Mouse (Mus musculus) heart, embryonic 14.5 days (tissue): Measurements from ENCODE around the gene Kmt2d. TPM values are rescaled to one million over a fixed set of nuclear protein-coding genes. Genes with fewer than 3 reads are reported as not detected.

Experiments
- ATAC-seq: fragments of 200-750 bp; cut with Nextera tagmentation; 2 replicates; pipeline ENCODE4 v1.8.0; 2017; ENCODE audit warnings: low read depth, moderate TSS enrichment; ENCODE audit not compliant: insufficient number of reproducible peaks, insufficient read depth, low FRiP score
- H3K27ac ChIP-seq, 2 experiments: fragments of 200-500 bp in 1 of 2; fragments of 300-500 bp in 1 of 2; sonication (generic) in 1 of 2; replicated peaks in 1 of 2; 2 replicates each; pipeline ENCODE4 v1.5.1; 2012 to 2014; ENCODE audit warnings: low read depth in 2 of 2, low read length in 2 of 2, control low read depth in 1 of 2, mild to moderate bottlenecking in 1 of 2, mixed read lengths in 1 of 2; ENCODE audit not compliant: control insufficient read depth in 1 of 2, insufficient read depth in 1 of 2
- H3K27me3 ChIP-seq: fragments of 300-500 bp; sonication (generic); 2 replicates; pipeline ENCODE4 v1.6.1; 2014; ENCODE audit warnings: mild to moderate bottlenecking, low read length, control low read depth; ENCODE audit not compliant: control insufficient read depth, insufficient read depth
- H3K36me3 ChIP-seq: fragments of 300-500 bp; sonication (generic); 2 replicates; pipeline ENCODE4 v1.6.1; 2014; ENCODE audit warnings: mild to moderate bottlenecking, control low read depth, low read length, mixed read lengths; ENCODE audit not compliant: control insufficient read depth, insufficient read depth
- H3K4me1 ChIP-seq, 2 experiments: fragments of 200-500 bp in 1 of 2; fragments of 300-500 bp in 1 of 2; sonication (generic) in 1 of 2; 2 replicates each; pipeline ENCODE4 v1.6.1; 2012 to 2014; ENCODE audit warnings: low read length in 2 of 2, control low read depth in 1 of 2, mixed read lengths in 1 of 2; ENCODE audit not compliant: control insufficient read depth in 2 of 2, insufficient read depth in 2 of 2
- H3K4me2 ChIP-seq: fragments of 300-500 bp; sonication (generic); 2 replicates; pipeline ENCODE4 v1.6.1; 2014; ENCODE audit warnings: mild to moderate bottlenecking, low read length
- H3K4me3 ChIP-seq, 2 experiments: fragments of 200-500 bp in 1 of 2; fragments of 300-500 bp in 1 of 2; sonication (generic) in 1 of 2; 2 replicates each; pipeline ENCODE4 v1.5.1; 2012 to 2014; ENCODE audit warnings: low read length in 2 of 2, mild to moderate bottlenecking in 2 of 2, control low read depth in 1 of 2, low read depth in 1 of 2, moderate library complexity in 1 of 2; ENCODE audit not compliant: control insufficient read depth in 1 of 2, insufficient read depth in 1 of 2
- H3K9ac ChIP-seq: fragments of 300-500 bp; sonication (generic); 2 replicates; pipeline ENCODE4 v1.6.1; 2014; ENCODE audit warnings: mild to moderate bottlenecking, low read length
- H3K9me3 ChIP-seq: fragments of 300-500 bp; sonication (generic); 2 replicates; pipeline ENCODE4 v1.6.1; 2016; ENCODE audit warnings: low read length, control low read depth; ENCODE audit not compliant: control insufficient read depth
- WGBS: fragments of 180-500 bp; shearing (Covaris S2); extraction: QIAGEN DNeasy Blood & Tissue Kit; methylation state at CpG from one replicate; pipeline ENCODE4 v1.1.7; 2014; 5-methylcytosine and 5-hydroxymethylcytosine counted together
- polyA plus RNA-seq: library from polyadenylated mRNA; unstranded; fragments of >200 nt; fragmentation: Nextera tagmentation; extraction: Ambion mirVana; gene quantifications from 2 replicates; pipeline ENCODE4 v1.2.1, GENCODE M21; 2014

Kmt2d gene
- polyA plus RNA-seq, 1 experiment from 2014 or later: 13.0 TPM

DNA sequence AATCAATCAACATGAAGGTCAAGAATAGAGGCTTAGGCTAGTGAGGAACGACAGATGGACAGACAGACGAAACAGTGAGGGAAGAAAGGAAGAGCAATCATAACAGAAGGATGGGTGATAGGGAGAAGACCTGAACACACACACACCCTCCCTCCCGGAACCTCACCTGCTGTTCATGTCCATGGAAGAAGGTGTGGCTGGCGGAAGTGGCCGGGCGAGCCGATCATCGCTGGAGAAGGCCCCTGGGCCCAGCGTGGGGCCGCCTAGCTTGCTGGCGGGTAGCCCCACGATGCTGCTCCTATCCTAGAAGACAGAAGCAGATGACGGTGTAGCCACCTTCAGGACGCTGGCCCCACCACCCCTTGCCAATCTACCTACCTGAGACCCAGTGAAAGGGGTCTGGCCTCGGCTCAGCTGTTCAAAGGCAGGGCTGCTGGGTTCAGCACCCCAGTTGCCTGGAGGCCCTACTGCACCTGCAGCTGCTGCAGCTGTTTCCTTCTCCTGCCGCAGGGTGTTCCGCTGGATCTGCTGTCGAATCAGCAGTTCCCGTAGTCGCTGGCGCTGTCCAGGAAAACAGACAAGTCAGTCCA, 19.7 kb downstream of the Kmt2d start:
- H3K27ac ChIP-seq: no peak overlapping the region
- H3K36me3 ChIP-seq: peaks cover 100% of the 10 kb centered on the region
- H3K9me3 ChIP-seq: no peaks in the 10 kb centered on the region
- H3K4me1 ChIP-seq: no peaks in the 10 kb centered on the region
- 92% methylated on average over 21 of the region's 21 CpGs for WGBS
- no peak overlapping the region for H3K4me3 ChIP-seq
- no peak for ATAC-seq
- H3K9ac ChIP-seq: no peak overlapping the region
- no peak overlapping the region for H3K4me2 ChIP-seq
- no peaks in the 10 kb centered on the region for H3K27me3 ChIP-seq

DNA sequence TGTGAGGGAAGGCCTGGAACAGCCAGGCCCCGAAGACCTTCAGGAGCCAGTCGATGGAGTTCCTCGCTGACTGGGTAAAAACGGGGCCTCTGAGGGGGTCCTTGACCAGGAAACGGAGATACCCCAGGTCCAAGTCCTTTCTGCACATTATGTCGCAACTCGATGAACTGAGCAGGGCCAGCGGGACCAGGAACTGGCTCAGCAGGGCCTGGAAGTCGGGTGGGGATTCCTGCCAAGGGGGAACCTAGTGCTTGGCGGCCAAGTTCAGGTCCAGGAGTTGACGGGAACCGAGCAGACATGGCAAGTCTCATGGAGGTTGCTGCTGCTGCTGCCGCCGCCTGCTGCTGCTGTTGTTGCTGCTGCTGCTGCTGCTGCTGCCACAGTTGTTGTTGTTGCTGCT, 20.3 kb downstream of the Kmt2d start:
- ATAC-seq: no peak
- H3K9ac ChIP-seq: no peak overlapping the region
- peaks cover 100% of the 10 kb centered on the region for H3K36me3 ChIP-seq
- no peaks in the 10 kb centered on the region for H3K4me1 ChIP-seq
- H3K9me3 ChIP-seq: no peaks in the 10 kb centered on the region
- WGBS: 86% methylated on average over 14 of the region's 14 CpGs
- H3K4me3 ChIP-seq: no peak overlapping the region
- H3K27ac ChIP-seq: no peak overlapping the region
- H3K4me2 ChIP-seq: no peak overlapping the region
- H3K27me3 ChIP-seq: no peaks in the 10 kb centered on the region

DNA sequence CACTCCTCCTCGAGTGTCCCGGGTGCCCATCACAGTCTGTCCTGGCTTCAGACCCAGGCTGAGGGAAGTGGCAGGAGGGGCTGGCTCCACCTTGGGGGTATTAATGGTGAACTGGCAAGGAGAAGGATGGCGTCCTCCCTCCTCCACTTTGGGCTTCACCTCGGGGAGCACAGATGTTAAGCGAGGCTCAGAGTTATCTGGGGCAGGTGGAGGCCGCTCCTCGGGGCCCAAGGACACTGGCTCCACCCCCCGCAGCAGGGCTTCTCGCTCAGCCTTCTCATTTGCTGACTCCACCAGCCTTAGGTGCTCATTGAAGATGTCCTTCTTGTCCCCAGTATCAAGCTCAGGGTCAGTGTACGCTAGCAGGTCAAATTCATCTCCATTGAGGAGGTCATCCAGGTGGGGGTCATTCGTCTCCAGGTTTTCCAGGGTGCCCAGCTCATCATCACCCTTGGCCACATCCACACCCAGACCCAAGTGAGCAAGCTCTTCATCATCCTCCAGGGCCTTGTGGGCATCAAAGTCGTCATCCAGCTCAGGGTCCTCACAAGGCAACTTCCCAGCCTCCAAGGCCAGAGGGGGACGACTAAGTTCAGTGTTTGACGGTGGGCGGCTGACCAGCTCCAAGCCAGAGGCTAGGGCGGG, 20.9 kb downstream of the Kmt2d start:
- Histone ChIP-seq H3K27me3 (no peaks in the 10 kb centered on the region), H3K27ac (no peak overlapping the region), H3K9me3 (no peaks in the 10 kb centered on the region), H3K4me3 (no peak overlapping the region), H3K4me1 (no peaks in the 10 kb centered on the region), H3K4me2 (no peak overlapping the region), H3K36me3 (peaks cover 100% of the 10 kb centered on the region), H3K9ac (no peak overlapping the region)
- no peak for ATAC-seq
- WGBS: 86% methylated on average over 16 of the region's 16 CpGs

DNA sequence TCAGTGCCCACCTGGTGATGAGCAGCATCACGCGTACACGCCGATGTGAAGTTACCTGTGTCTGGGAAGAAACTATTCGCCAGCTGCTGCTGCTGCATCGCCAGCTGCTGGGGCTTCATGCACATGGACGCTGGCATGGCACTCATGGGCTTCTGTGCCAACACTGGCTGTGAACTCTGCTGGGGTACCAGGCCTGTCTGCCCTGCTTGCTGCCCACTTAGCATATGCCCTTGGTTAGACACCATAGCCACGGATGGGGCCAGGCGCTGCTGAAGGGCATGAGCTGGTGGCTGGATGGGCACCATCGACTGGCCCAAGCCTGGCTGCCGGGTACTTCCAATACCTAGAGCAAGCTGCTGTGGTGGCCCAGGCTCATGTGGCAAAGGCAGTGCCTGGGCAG, 21.8 kb downstream of the Kmt2d start:
- no peak for ATAC-seq
- no peak overlapping the region for H3K9ac ChIP-seq
- H3K27me3 ChIP-seq: no peaks in the 10 kb centered on the region
- H3K4me3 ChIP-seq: no peak overlapping the region
- H3K4me1 ChIP-seq: no peaks in the 10 kb centered on the region
- H3K9me3 ChIP-seq: no peaks in the 10 kb centered on the region
- H3K27ac ChIP-seq: no peak overlapping the region
- H3K4me2 ChIP-seq: no peak overlapping the region
- H3K36me3 ChIP-seq: peaks cover 100% of the 10 kb centered on the region
- WGBS: 95% methylated on average over 11 of the region's 11 CpGs

DNA sequence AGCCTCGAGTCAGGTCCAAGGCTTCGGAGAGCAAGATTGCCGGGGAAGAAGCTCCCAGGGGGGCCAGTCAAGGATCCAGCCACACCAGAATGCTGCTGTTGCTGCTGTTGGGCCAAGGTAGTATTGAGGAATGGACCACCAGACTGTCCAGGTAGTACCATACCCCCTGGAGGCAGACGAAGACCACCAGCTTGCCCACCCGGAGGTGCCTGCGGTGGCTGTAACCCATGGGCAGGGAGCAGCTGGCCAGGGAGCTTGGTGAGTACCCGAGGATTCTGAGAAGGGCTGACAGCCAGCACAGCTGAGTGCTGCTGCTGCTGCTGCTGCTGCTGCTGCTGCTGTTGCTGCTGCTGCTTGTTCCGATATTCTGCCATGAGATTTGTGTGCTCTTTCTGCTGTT, 24.9 kb downstream of the Kmt2d start:
- Histone ChIP-seq H3K4me2 (no peak overlapping the region), H3K9me3 (no peaks in the 10 kb centered on the region), H3K4me3 (no peak overlapping the region), H3K9ac (no peak overlapping the region), H3K36me3 (peaks cover 100% of the 10 kb centered on the region), H3K4me1 (no peaks in the 10 kb centered on the region), H3K27me3 (no peaks in the 10 kb centered on the region), H3K27ac (no peak overlapping the region)
- ATAC-seq: no peak
- 86% methylated on average over 8 of the region's 8 CpGs for WGBS

DNA sequence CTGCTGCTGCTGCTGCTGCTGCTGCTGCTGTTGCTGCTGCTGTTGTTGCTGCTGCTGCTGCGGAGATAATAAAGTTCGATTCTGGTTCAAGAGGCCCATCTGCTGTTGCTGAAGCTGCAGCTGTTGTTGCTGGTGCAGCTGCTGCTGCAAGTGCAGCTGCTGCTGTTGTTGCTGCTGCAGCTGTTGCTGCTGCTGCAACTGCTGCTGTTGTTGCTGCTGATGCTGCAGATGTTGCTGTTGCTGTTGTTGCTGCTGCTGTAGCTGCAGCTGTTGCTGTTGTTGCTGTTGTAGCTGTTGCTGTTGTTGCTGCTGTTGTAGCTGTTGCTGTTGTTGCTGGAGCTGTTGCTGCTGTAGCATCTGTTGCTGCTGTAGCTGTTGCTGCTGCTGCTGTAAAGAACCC, 25.9 kb downstream of the Kmt2d start:
- H3K4me1 ChIP-seq: no peaks in the 10 kb centered on the region
- H3K4me2 ChIP-seq: no peak overlapping the region
- no peak overlapping the region for H3K9ac ChIP-seq
- H3K9me3 ChIP-seq: no peaks in the 10 kb centered on the region
- 97% methylated on average over 2 of the region's 2 CpGs for WGBS
- no peak overlapping the region for H3K27ac ChIP-seq
- peaks cover 100% of the 10 kb centered on the region for H3K36me3 ChIP-seq
- H3K4me3 ChIP-seq: no peak overlapping the region
- ATAC-seq: no peak
- no peaks in the 10 kb centered on the region for H3K27me3 ChIP-seq

DNA sequence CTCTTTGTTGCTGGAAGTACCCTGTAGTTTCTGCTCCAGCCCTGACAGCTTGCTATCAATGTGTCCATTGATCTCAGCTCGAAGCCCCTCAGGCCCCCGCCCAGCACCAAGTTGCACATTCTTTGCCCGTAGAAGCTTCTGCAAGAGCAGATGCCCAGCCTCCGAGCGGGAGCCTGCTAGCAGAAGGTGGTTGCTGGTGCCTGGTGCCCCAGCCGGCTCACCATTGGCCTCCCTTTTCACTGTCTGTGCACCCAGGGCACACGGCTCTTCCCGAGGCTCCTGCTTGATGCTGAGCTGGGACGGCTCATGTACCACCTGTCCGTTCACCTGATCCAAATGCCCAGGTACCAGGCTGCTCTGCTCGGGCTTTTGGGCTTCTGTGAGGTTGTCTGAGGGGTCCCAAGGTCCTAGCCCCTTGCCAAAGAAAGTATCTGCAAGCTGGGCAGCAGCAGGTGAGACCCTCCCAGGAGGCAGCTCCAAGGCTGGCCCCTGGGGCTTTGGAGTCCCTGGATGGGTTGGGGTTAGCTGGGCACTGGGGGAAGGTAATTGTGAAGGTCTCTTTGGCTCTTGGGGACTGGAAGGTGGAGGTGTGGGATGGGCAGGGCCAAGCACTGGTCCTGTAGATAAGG, 27.3 kb downstream of the Kmt2d start:
- H3K4me2 ChIP-seq: no peak overlapping the region
- no peak overlapping the region for H3K27ac ChIP-seq
- H3K36me3 ChIP-seq: peaks cover 100% of the 10 kb centered on the region
- no peak for ATAC-seq
- H3K4me3 ChIP-seq: no peak overlapping the region
- WGBS: 85% methylated on average over 11 of the region's 11 CpGs
- H3K27me3 ChIP-seq: no peaks in the 10 kb centered on the region
- H3K9me3 ChIP-seq: no peaks in the 10 kb centered on the region
- no peak overlapping the region for H3K9ac ChIP-seq
- H3K4me1 ChIP-seq: no peaks in the 10 kb centered on the region
